In the genomic region with DNA sequence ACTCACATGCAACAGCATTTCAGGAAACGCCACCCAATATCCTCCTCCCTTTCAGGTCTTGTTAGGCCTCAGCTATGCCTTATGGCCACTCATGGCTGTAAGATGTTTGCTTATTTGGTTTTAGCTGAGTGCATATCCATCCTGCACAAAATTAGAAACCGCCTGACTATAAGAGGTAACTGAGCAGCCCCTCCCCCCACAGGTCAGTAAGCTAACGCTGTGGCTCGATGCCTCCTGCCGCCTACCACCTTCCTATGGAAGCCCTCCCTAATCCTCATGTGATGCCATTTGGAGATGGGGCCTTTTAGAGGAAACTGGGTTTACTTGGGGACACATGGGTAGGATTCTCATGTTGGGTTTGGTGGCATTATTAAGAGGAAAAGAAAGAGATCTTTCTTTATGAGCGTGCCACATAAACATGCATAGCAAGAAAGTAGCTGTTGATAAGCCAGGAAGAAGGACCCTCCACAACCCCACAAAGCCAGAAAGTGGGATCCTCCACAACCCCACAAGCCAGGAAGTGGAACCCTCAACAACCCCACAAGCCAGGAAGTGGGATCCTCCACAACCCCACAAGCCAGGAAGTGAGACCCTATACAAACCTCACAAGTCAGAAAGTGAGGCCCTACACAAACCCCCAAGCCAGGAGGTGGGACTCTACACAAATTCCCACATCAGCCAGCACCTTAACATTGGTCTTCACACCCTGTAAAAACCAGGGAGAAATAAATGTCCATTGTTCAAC, we compare ENCODE assay signal across 19 mouse cellular contexts.
DNase-seq lines count a peak whose midpoint lies in the region; ATAC-seq and TF ChIP-seq lines count a peak whose summit lies in the region.
"Had no signal": no experiment of that assay in that cellular context is flagged by ENCODE, and none has a peak within 500 bp of the region (broad histone marks: within the 10 kb centered on the region; RNA-seq: fewer than 3 reads in every experiment).

No protein-coding gene starts in this region.

- DNase-seq in heart, adult 11 months, result peak; percentile 75
- no peak for DNase-seq in heart, postnatal 25 days (ENCODE audit: low spot score)
- DNase-seq in lung, postnatal 36 days, result peak; percentile 32
- DNase-seq in lung, postnatal 4 days, result no peak
- DNase-seq: adrenal gland, postnatal 10 days; cerebellum, adult 8-10 months; gastrocnemius, postnatal 36 days; left cerebral cortex, postnatal 4 days; lung, adult 18-20 months; lung, postnatal 10 days had no signal

- no peaks in the 10 kb centered on the region for H3K27me3 ChIP-seq in E14TG2a.4 (ENCODE audit: insufficient read depth, low read length)
- H3K27me3 ChIP-seq: forebrain, embryonic 12.5 days; limb, embryonic 15.5 days; midbrain, embryonic 13.5 days had no signal

- TF ChIP-seq CTCF in E14TG2a.4 (conservative IDR thresholded peaks at IDR 0.05; ENCODE audit: low read length), result no peak

- peak; percentile 38; a peak in 2 of 4 replicates for ATAC-seq in hematopoietic stem cell, adult 5-6 weeks (replicated peaks in 1 of 2; ENCODE audit: insufficient read depth in 1 of 2, low FRiP score in 2 of 2, low TSS enrichment in 1 of 2, low read depth in 1 of 2, poor library complexity in 2 of 2, severe bottlenecking in 2 of 2)
- ATAC-seq in erythroid progenitor cell, adult 5-6 weeks (replicated peaks; ENCODE audit: low FRiP score, poor library complexity, severe bottlenecking), result no peak
- ATAC-seq: intestine, postnatal 0 days; midbrain, embryonic 13.5 days had no signal

- H3K36me3 ChIP-seq in E14TG2a.4 (ENCODE audit: insufficient read depth, low read length), result no peaks in the 10 kb centered on the region
- H3K36me3 ChIP-seq: forebrain, embryonic 12.5 days; hindbrain, embryonic 10.5 days; limb, embryonic 15.5 days; midbrain, embryonic 13.5 days had no signal

- H3K4me1 ChIP-seq in E14TG2a.4 (replicated peaks; ENCODE audit: low read depth, low read length), result peaks cover 34% of the 10 kb centered on the region

- no peaks in the 10 kb centered on the region for H3K9me3 ChIP-seq in E14TG2a.4 (ENCODE audit: low read length)
- H3K9me3 ChIP-seq: forebrain, embryonic 12.5 days; hindbrain, embryonic 10.5 days; limb, embryonic 15.5 days; midbrain, embryonic 13.5 days had no signal

- intact Hi-C loops in heart, postnatal 25 days (cut with DNase I), result no loop called here

- peak overlapping the region; percentile 77 for H3K4me3 ChIP-seq in E14TG2a.4 (replicated peaks; ENCODE audit: low read length)
- H3K4me3 ChIP-seq: forebrain, embryonic 12.5 days; hindbrain, embryonic 10.5 days; limb, embryonic 15.5 days; megakaryocyte, embryonic 14.5 days; midbrain, embryonic 13.5 days had no signal

Comparison
In these comparisons a context has a peak if more than half of its experiments do, and no peak if none do; other contexts are left out.
1. DNase-seq: peak in heart, adult 11 months (single experiment) and lung, postnatal 36 days (single experiment); none in heart, postnatal 25 days (single experiment) and lung, postnatal 4 days (0 of 2).